Mouse (Mus musculus) midbrain, postnatal 0 days (tissue): ENCODE data around the gene Pbdc1. TPM values are rescaled to one million over a fixed set of nuclear protein-coding genes. Genes with fewer than 3 reads are reported as not detected.
"Not testable (repeated sequence)": the region's sequence is repeated elsewhere in the genome, so short reads cannot be mapped to it uniquely, and the experiment has no call there.

Experiments
- ATAC-seq: fragments of 200-750 bp; cut with Nextera tagmentation; 2 replicates; pipeline ENCODE4 v1.8.0; 2017; ENCODE audit warnings: moderate number of reproducible peaks, mild to moderate bottlenecking, moderate TSS enrichment, moderate library complexity; ENCODE audit not compliant: low FRiP score
- DNase-seq: peaks from one replicate; pipeline ENCODE4 v3.0.0-alpha.2; 2015; ENCODE audit warnings: low spot score
- H3K27ac ChIP-seq: fragments of 300-500 bp; sonication (generic); 2 replicates; pipeline ENCODE4 v1.5.1; 2014; ENCODE audit warnings: low read depth, mild to moderate bottlenecking, low read length, mixed read lengths
- H3K27me3 ChIP-seq: fragments of 300-500 bp; sonication (generic); 2 replicates; pipeline ENCODE4 v1.6.1; 2014; ENCODE audit warnings: low read length, control low read depth, mixed read lengths; ENCODE audit not compliant: insufficient read depth
- H3K36me3 ChIP-seq: fragments of 300-500 bp; sonication (generic); 2 replicates; pipeline ENCODE4 v1.6.1; 2014; ENCODE audit warnings: low read length, control low read depth, mixed read lengths; ENCODE audit not compliant: insufficient read depth
- H3K4me1 ChIP-seq: fragments of 300-500 bp; sonication (generic); 2 replicates; pipeline ENCODE4 v1.6.1; 2014; ENCODE audit warnings: mild to moderate bottlenecking, control low read depth, antibody characterized with exemption, low read length, mixed read lengths; ENCODE audit not compliant: insufficient read depth
- H3K4me2 ChIP-seq: fragments of 300-500 bp; sonication (generic); 2 replicates; pipeline ENCODE4 v1.6.1; 2014; ENCODE audit warnings: low read depth, mild to moderate bottlenecking, low read length, mixed read lengths; ENCODE audit not compliant: poor library complexity, severe bottlenecking
- H3K4me3 ChIP-seq: fragments of 300-500 bp; sonication (generic); 2 replicates; pipeline ENCODE4 v1.5.1; 2014; ENCODE audit warnings: low read depth, mild to moderate bottlenecking, low read length, moderate library complexity
- H3K9ac ChIP-seq: fragments of 300-500 bp; sonication (generic); replicated peaks from 2 replicates; pipeline ENCODE4 v1.6.1; 2014; ENCODE audit warnings: mild to moderate bottlenecking, low read length, moderate library complexity, mixed read lengths; ENCODE audit not compliant: poor library complexity, severe bottlenecking
- H3K9me3 ChIP-seq: fragments of 300-500 bp; sonication (generic); 2 replicates; pipeline ENCODE4 v1.6.1; 2016; ENCODE audit warnings: low read length, control low read depth
- CTCF ChIP-seq: IDR thresholded peaks from 2 replicates; pipeline ENCODE4 v1.5.1; 2016; ENCODE audit warnings: antibody characterized with exemption, mild to moderate bottlenecking
- WGBS: fragments of 180-500 bp; shearing (Covaris S2); extraction: QIAGEN DNeasy Blood & Tissue Kit; methylation state at CpG from one replicate; pipeline ENCODE4 v1.1.7; 2014; 5-methylcytosine and 5-hydroxymethylcytosine counted together
- polyA plus RNA-seq: library from polyadenylated mRNA; unstranded; fragments of >200 nt; fragmentation: Nextera tagmentation; extraction: Ambion mirVana; gene quantifications from 2 replicates; pipeline ENCODE4 v1.2.1, GENCODE M21; 2015
- total RNA-seq: library from RNA; depleted of rRNA; stranded (reverse); fragments of >200 nt; gene quantifications from 2 replicates; pipeline ENCODE4 v1.2.3, GENCODE M21; 2014

Pbdc1 gene
- total and polyA plus RNA-seq, 2 experiments from 2014 or later, result 12.3 to 30.4 TPM

- peak overlapping the region; percentile 65 for H3K4me2 ChIP-seq
- DNase-seq (no peak), ATAC-seq (no peak; the same call in 1 of the 2 replicates)
- peak overlapping the region; percentile 48 for H3K4me3 ChIP-seq
- H3K36me3 ChIP-seq, result no peaks in the 10 kb centered on the region
- no peaks in the 10 kb centered on the region for H3K9me3 ChIP-seq
- 0 out of 2 replicates have a peak overlapping the region, but pooled peaks have one; percentile 57 for H3K27ac ChIP-seq
- H3K9ac ChIP-seq, result 0 out of 2 replicates have a peak overlapping the region, but pooled peaks have one; percentile 42
- 12% methylated on average over 8 of the region's 8 CpGs for WGBS
- H3K27me3 ChIP-seq, result no peaks in the 10 kb centered on the region
- TF ChIP-seq CTCF, result no peak
- H3K4me1 ChIP-seq, result no peaks in the 10 kb centered on the region
Measured at GRCm38 (mm10) chrX:105080096-105080495, 540 bp downstream of the Pbdc1 start.

- not testable (repeated sequence) for H3K27ac ChIP-seq, H3K9me3 ChIP-seq, H3K36me3 ChIP-seq, ATAC-seq, H3K4me1 ChIP-seq, H3K27me3 ChIP-seq, H3K4me2 ChIP-seq, H3K9ac ChIP-seq, H3K4me3 ChIP-seq, DNase-seq
- 88% methylated on average over 7 of the region's 7 CpGs for WGBS
Measured at GRCm38 (mm10) chrX:105083013-105083412, 3.5 kb downstream of the Pbdc1 start.

GRCm38 (mm10) chrX:105104175-105104574 lies 24.6 kb downstream of the Pbdc1 start:
- Histone ChIP-seq H3K4me1 (no peaks in the 10 kb centered on the region), H3K4me3 (no peak overlapping the region), H3K9ac (no peak overlapping the region), H3K4me2 (no peak overlapping the region), H3K9me3 (no peaks in the 10 kb centered on the region), H3K36me3 (no peaks in the 10 kb centered on the region), H3K27me3 (no peaks in the 10 kb centered on the region; the same call in 1 of the 2 replicates), H3K27ac (no peak overlapping the region)
- peak; percentile 82 for TF ChIP-seq CTCF
- ATAC-seq (no peak; the same call in 1 of the 2 replicates), DNase-seq (peak; percentile 71)
- whole genome bisulfite sequencing, result 39% methylated on average over 5 of the region's 5 CpGs

- ATAC-seq, result no peak
- WGBS, result 62% methylated on average over 2 of the region's 2 CpGs
- Histone ChIP-seq H3K4me3 (no peak overlapping the region), H3K9ac (no peak overlapping the region), H3K4me1 (no peaks in the 10 kb centered on the region), H3K4me2 (no peak overlapping the region), H3K27ac (no peak overlapping the region), H3K27me3 (no peaks in the 10 kb centered on the region; the same call in 1 of the 2 replicates), H3K9me3 (no peaks in the 10 kb centered on the region), H3K36me3 (no peaks in the 10 kb centered on the region)
- no peak for DNase-seq
- no peak for TF ChIP-seq CTCF
Measured at GRCm38 (mm10) chrX:105114994-105115393, 35.4 kb downstream of the Pbdc1 start.

GRCm38 (mm10) chrX:105120275-105121226 lies 41.0 kb downstream of the Pbdc1 start, which contains the start of gene Magee1:
Gene Magee1 (plus strand): TSS chrX:105120378.
- peak; percentile 80 for DNase-seq
- Histone ChIP-seq H3K4me1 (0 out of 2 replicates have a peak, but pooled peaks cover 3% of the 10 kb centered on the region), H3K27ac (peak within 1 kb of the TSS; percentile 90), H3K36me3 (no peaks in the 10 kb centered on the region), H3K4me3 (peak within 1 kb of the TSS; percentile 63), H3K27me3 (peaks cover 13% of the 10 kb centered on the region; the same call in 1 of the 2 replicates), H3K9me3 (no peaks in the 10 kb centered on the region), H3K9ac (peak within 1 kb of the TSS; percentile 84), H3K4me2 (peak within 1 kb of the TSS; percentile 64)
- peak; percentile 85 for ATAC-seq
- WGBS, result 12% methylated on average over 58 of the region's 65 CpGs
- TF ChIP-seq CTCF, result no peak
